Mouse (Mus musculus) thymus, adult 2 months (tissue): Measurements from ENCODE around the gene Trpc4ap.

ENCODE experiments used
- CTCF ChIP-seq: fragments of 200-500 bp; IDR thresholded peaks from 2 replicates; pipeline ENCODE4 v1.5.1; 2012; ENCODE audit warnings: mild to moderate bottlenecking, control low read depth, low read length, moderate library complexity, borderline replicate concordance; ENCODE audit not compliant: control insufficient read depth, poor library complexity, insufficient read depth; ENCODE audit errors: extremely low read depth
- POLR2A ChIP-seq: fragments of 200-500 bp; IDR thresholded peaks from 2 replicates; pipeline ENCODE4 v1.6.1; 2012; ENCODE audit warnings: mild to moderate bottlenecking, low read length, control low read depth, moderate library complexity; ENCODE audit not compliant: control insufficient read depth, poor library complexity, insufficient read depth; ENCODE audit errors: extremely low read depth

DNA sequence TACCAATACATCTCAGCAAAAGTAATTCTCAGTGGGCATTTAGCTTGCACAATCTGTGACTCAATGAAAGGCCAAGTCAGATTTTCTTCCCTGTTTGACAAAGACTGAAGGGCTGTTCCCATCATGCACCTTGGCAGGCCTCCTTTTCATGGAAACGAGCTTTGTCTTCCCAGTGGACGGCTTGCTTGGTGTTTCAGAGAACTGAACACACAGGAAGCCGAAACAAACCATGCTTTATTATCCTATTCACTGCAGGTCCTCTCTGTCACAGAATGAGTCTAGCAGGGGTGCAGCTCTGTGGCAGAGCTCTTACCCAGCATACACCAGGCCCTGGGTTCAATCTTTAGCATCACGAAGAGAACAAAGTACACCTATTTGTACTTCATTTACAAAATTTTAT lies 11.4 kb upstream of the Trpc4ap start:
- no peak for TF ChIP-seq CTCF
- no peak for TF ChIP-seq POLR2A
